Mouse (Mus musculus) testis, adult 2 months (tissue): ENCODE results near the gene Pou3f3. TPM values are rescaled to one million over a fixed set of nuclear protein-coding genes. Genes with fewer than 3 reads are reported as not detected.

Experiments
- H3K27ac ChIP-seq: fragments of 200-500 bp; 2 replicates; pipeline ENCODE4 v1.5.1; 2012; ENCODE audit warnings: low read depth, low read length; ENCODE audit not compliant: control insufficient read depth, insufficient read depth
- H3K27me3 ChIP-seq: fragments of 200-500 bp; 2 replicates; pipeline ENCODE4 v1.6.1; 2012; ENCODE audit warnings: mild to moderate bottlenecking, low read length, moderate library complexity; ENCODE audit not compliant: control insufficient read depth, insufficient read depth
- H3K36me3 ChIP-seq: fragments of 200-500 bp; 2 replicates; pipeline ENCODE4 v1.6.1; 2012; ENCODE audit warnings: mild to moderate bottlenecking, low read length; ENCODE audit not compliant: control insufficient read depth, insufficient read depth
- H3K4me1 ChIP-seq: fragments of 200-500 bp; 2 replicates; pipeline ENCODE4 v1.6.1; 2012; ENCODE audit warnings: low read length; ENCODE audit not compliant: control insufficient read depth, insufficient read depth
- H3K4me3 ChIP-seq: fragments of 200-500 bp; 2 replicates; pipeline ENCODE4 v1.5.1; 2012; ENCODE audit warnings: low read depth, mild to moderate bottlenecking, low read length, moderate library complexity, mixed read lengths; ENCODE audit not compliant: control insufficient read depth
- CTCF ChIP-seq: fragments of 200-500 bp; IDR thresholded peaks from 2 replicates; pipeline ENCODE4 v1.5.1; 2012; ENCODE audit warnings: low read depth, mild to moderate bottlenecking, inconsistent platforms, low read length, moderate library complexity; ENCODE audit not compliant: control insufficient read depth, insufficient read depth, insufficient replicate concordance
- POLR2A ChIP-seq: fragments of 200-500 bp; IDR thresholded peaks from 2 replicates; pipeline ENCODE4 v1.6.1; 2012; ENCODE audit warnings: low read depth, mild to moderate bottlenecking, inconsistent platforms, low read length, moderate library complexity; ENCODE audit not compliant: control insufficient read depth
- polyA plus RNA-seq: library from polyadenylated mRNA; depleted of rRNA; stranded (reverse); fragments of >200 nt; gene quantifications from 2 replicates; pipeline ENCODE4 v1.2.3, GENCODE M21; 2012

Pou3f3 gene
- polyA plus RNA-seq, 1 experiment = 0.04 TPM

GRCm38 (mm10) chr1:42684783-42685182, 10.8 kb upstream of the Pou3f3 start:
- H3K27me3 ChIP-seq = peaks cover 11% of the 10 kb centered on the region
- peak; percentile 23; the same call in 1 of the 2 replicates for TF ChIP-seq CTCF
- TF ChIP-seq POLR2A = no peak
- no peak overlapping the region for H3K27ac ChIP-seq
- peaks cover 17% of the 10 kb centered on the region for H3K4me1 ChIP-seq
- peak overlapping the region; percentile 53 for H3K4me3 ChIP-seq
- no peaks in the 10 kb centered on the region for H3K36me3 ChIP-seq

GRCm38 (mm10) chr1:42685321-42685960, 10.1 kb upstream of the Pou3f3 start:
- Histone ChIP-seq H3K4me1 (peaks cover 17% of the 10 kb centered on the region), H3K4me3 (no peak overlapping the region), H3K36me3 (no peaks in the 10 kb centered on the region), H3K27ac (no peak overlapping the region), H3K27me3 (peaks cover 11% of the 10 kb centered on the region)
- TF ChIP-seq CTCF = no peak
- TF ChIP-seq POLR2A = no peak

GRCm38 (mm10) chr1:42686194-42687131, 9.1 kb upstream of the Pou3f3 start:
- Histone ChIP-seq H3K4me1 (peaks cover 17% of the 10 kb centered on the region), H3K36me3 (no peaks in the 10 kb centered on the region), H3K27ac (no peak overlapping the region), H3K27me3 (peaks cover 11% of the 10 kb centered on the region), H3K4me3 (peak overlapping the region; percentile 16)
- TF ChIP-seq POLR2A = no peak
- no peak for TF ChIP-seq CTCF

GRCm38 (mm10) chr1:42687271-42687670, 8.3 kb upstream of the Pou3f3 start:
- H3K27ac ChIP-seq = no peak overlapping the region
- peaks cover 17% of the 10 kb centered on the region for H3K4me1 ChIP-seq
- TF ChIP-seq CTCF = no peak
- no peak for TF ChIP-seq POLR2A
- H3K36me3 ChIP-seq = no peaks in the 10 kb centered on the region
- no peak overlapping the region for H3K4me3 ChIP-seq
- H3K27me3 ChIP-seq = peaks cover 11% of the 10 kb centered on the region

- TF ChIP-seq CTCF (no peak), POLR2A (no peak)
- H3K27me3 ChIP-seq = peaks cover 11% of the 10 kb centered on the region
- no peaks in the 10 kb centered on the region for H3K36me3 ChIP-seq
- H3K27ac ChIP-seq = no peak overlapping the region
- H3K4me3 ChIP-seq = no peak overlapping the region
- H3K4me1 ChIP-seq = peaks cover 17% of the 10 kb centered on the region
Measured at GRCm38 (mm10) chr1:42687756-42688540, 7.6 kb upstream of the Pou3f3 start.

- no peak for TF ChIP-seq CTCF
- TF ChIP-seq POLR2A = no peak
- H3K4me3 ChIP-seq = no peak overlapping the region
- no peaks in the 10 kb centered on the region for H3K36me3 ChIP-seq
- no peak overlapping the region for H3K27ac ChIP-seq
- peaks cover 17% of the 10 kb centered on the region for H3K4me1 ChIP-seq
- H3K27me3 ChIP-seq = peaks cover 13% of the 10 kb centered on the region
Measured at GRCm38 (mm10) chr1:42688541-42689125, 6.9 kb upstream of the Pou3f3 start.
